Mouse (Mus musculus) ES-E14 (cell line): Measurements from ENCODE around the gene Edaradd. TPM values are rescaled to one million over a fixed set of nuclear protein-coding genes. Genes with fewer than 3 reads are reported as not detected.

ENCODE experiments used
- DNase-seq: peaks from one replicate; pipeline ENCODE4 v3.0.0-alpha.2; 2013; ENCODE audit warnings: low read depth, low spot score
- H3K27ac ChIP-seq: 2 replicates; pipeline ENCODE4 v1.5.1; 2012; ENCODE audit warnings: low read depth, mild to moderate bottlenecking, low read length, moderate library complexity, mixed read lengths; ENCODE audit not compliant: poor library complexity, insufficient read depth, severe bottlenecking
- H3K36me3 ChIP-seq: 2 replicates; pipeline ENCODE4 v1.6.1; 2012; ENCODE audit warnings: mild to moderate bottlenecking, low read length, moderate library complexity, mixed read lengths; ENCODE audit not compliant: control insufficient read depth, poor library complexity, insufficient read depth, severe bottlenecking
- H3K4me1 ChIP-seq, 2 experiments: fragments of 150-350 bp in 1 of 2; sonication (generic) in 1 of 2; 2 replicates each; pipeline ENCODE4 v1.6.1; 2012; ENCODE audit warnings: low read length in 2 of 2, mild to moderate bottlenecking in 1 of 2, mixed read lengths in 1 of 2; ENCODE audit not compliant: control insufficient read depth in 2 of 2, insufficient read depth in 2 of 2, poor library complexity in 1 of 2
- H3K4me3 ChIP-seq, 2 experiments: fragments of 150-350 bp in 1 of 2; sonication (generic) in 1 of 2; 2 replicates each; pipeline ENCODE4 v1.5.1; 2012; ENCODE audit warnings: low read length in 2 of 2, low read depth in 1 of 2, mild to moderate bottlenecking in 1 of 2, mixed read lengths in 1 of 2; ENCODE audit not compliant: insufficient read depth in 1 of 2, poor library complexity in 1 of 2, severe bottlenecking in 1 of 2
- H3K9ac ChIP-seq: 2 replicates; pipeline ENCODE4 v1.6.1; 2012; ENCODE audit warnings: low read depth, mild to moderate bottlenecking, low read length, mixed read lengths; ENCODE audit not compliant: poor library complexity, insufficient read depth, severe bottlenecking
- H3K9me3 ChIP-seq: fragments of 150-350 bp; sonication (generic); 2 replicates; pipeline ENCODE4 v1.6.1; 2012; ENCODE audit warnings: low read depth, mild to moderate bottlenecking, low read length; ENCODE audit not compliant: control insufficient read depth, insufficient read depth
- CHD2 ChIP-seq: IDR thresholded peaks from 2 replicates; pipeline ENCODE4 v1.6.1; 2014; ENCODE audit warnings: mild to moderate bottlenecking, low read depth, low read length, inconsistent platforms
- HCFC1 ChIP-seq: IDR thresholded peaks from 2 replicates; pipeline ENCODE4 v1.6.1; 2012; ENCODE audit warnings: low read length, inconsistent platforms, borderline replicate concordance; ENCODE audit not compliant: insufficient read depth
- MAFK ChIP-seq: IDR thresholded peaks from 2 replicates; pipeline ENCODE4 v1.6.1; 2014; ENCODE audit warnings: mild to moderate bottlenecking, low read depth, low read length, inconsistent platforms; ENCODE audit not compliant: insufficient read depth
- ZC3H11A ChIP-seq: IDR thresholded peaks from 2 replicates; pipeline ENCODE4 v1.6.1; 2012; ENCODE audit warnings: low read depth, mild to moderate bottlenecking, inconsistent platforms, low read length, borderline replicate concordance
- ZNF384 ChIP-seq: IDR thresholded peaks from 2 replicates; pipeline ENCODE4 v1.6.1; 2012; ENCODE audit warnings: low read depth, low read length, inconsistent platforms
- in situ Hi-C, 2 experiments: fragments of 600-800 bp; cut with MboI; formaldehyde crosslinking; loops; one replicate each; pipeline ENCODE4 v1.15.1; 2025; ENCODE audit warnings: low sequenced_read_pairs in 2 of 2, inconsistent platforms in 1 of 2; ENCODE audit not compliant: unreplicated experiment in 2 of 2
- total RNA-seq: library from RNA; depleted of rRNA; stranded (reverse); fragments of 300-350 nt; gene quantifications from 2 replicates; pipeline ENCODE4 v1.2.3, GENCODE M21; 2012

The Edaradd gene
- total RNA-seq, 1 experiment, result 0.31 TPM

- no peak overlapping the region for H3K27ac ChIP-seq
- no peaks in the 10 kb centered on the region for H3K36me3 ChIP-seq
- TF ChIP-seq ZNF384, result no peak
- TF ChIP-seq ZC3H11A, result no peak
- no peak for TF ChIP-seq HCFC1
- no peak for TF ChIP-seq MAFK
- no peak for TF ChIP-seq CHD2
- H3K9me3 ChIP-seq, result no peaks in the 10 kb centered on the region
- H3K9ac ChIP-seq, result no peak overlapping the region
- in situ Hi-C loops, result no loop called here
- H3K4me3 ChIP-seq, result no peak overlapping the region
- DNase-seq, result no peak
- no peaks in the 10 kb centered on the region; a peak in 1 of 4 replicates for H3K4me1 ChIP-seq
These were observed 34.0 kb upstream of the Edaradd start for GRCm38 (mm10) chr13:12554211-12554610.

- Histone ChIP-seq H3K36me3 (no peaks in the 10 kb centered on the region), H3K9me3 (no peaks in the 10 kb centered on the region), H3K9ac (no peak overlapping the region), H3K4me3 (no peak overlapping the region), H3K4me1 (peaks cover 0 to 3% of the 10 kb centered on the region in 2 experiments; a peak in 1 of 4 replicates), H3K27ac (no peak overlapping the region)
- TF ChIP-seq ZNF384, result no peak
- TF ChIP-seq HCFC1, result no peak
- no peak for TF ChIP-seq ZC3H11A
- no peak for TF ChIP-seq CHD2
- no peak for TF ChIP-seq MAFK
- in situ Hi-C loops, result no loop called here
- no peak for DNase-seq
These were observed 23.8 kb upstream of the Edaradd start for GRCm38 (mm10) chr13:12543880-12544568.

GRCm38 (mm10) chr13:12543246-12543645, 23.0 kb upstream of the Edaradd start:
- H3K4me3 ChIP-seq, result no peak overlapping the region
- no peaks in the 10 kb centered on the region for H3K9me3 ChIP-seq
- no peak for TF ChIP-seq MAFK
- no peak for TF ChIP-seq ZNF384
- TF ChIP-seq HCFC1, result no peak
- TF ChIP-seq CHD2, result no peak
- TF ChIP-seq ZC3H11A, result no peak
- no peak overlapping the region for H3K27ac ChIP-seq
- peaks cover 0 to 3% of the 10 kb centered on the region in 2 experiments; a peak in 1 of 4 replicates for H3K4me1 ChIP-seq
- DNase-seq, result no peak
- H3K36me3 ChIP-seq, result no peaks in the 10 kb centered on the region
- no peak overlapping the region for H3K9ac ChIP-seq
- in situ Hi-C loops, result no loop called here

GRCm38 (mm10) chr13:12542006-12542981, 22.1 kb upstream of the Edaradd start:
- H3K9ac ChIP-seq, result no peak overlapping the region
- DNase-seq, result peak; percentile 71
- no peaks in the 10 kb centered on the region for H3K36me3 ChIP-seq
- in situ Hi-C loops, result no loop called here
- H3K4me1 ChIP-seq, result peaks cover 0 to 3% of the 10 kb centered on the region in 2 experiments; a peak in 1 of 4 replicates
- TF ChIP-seq ZC3H11A, result no peak
- 0 out of 2 replicates have a peak, but pooled peaks have one; percentile 9 for TF ChIP-seq MAFK
- no peak for TF ChIP-seq ZNF384
- no peak overlapping the region for H3K27ac ChIP-seq
- H3K4me3 ChIP-seq, result no peak overlapping the region
- no peaks in the 10 kb centered on the region for H3K9me3 ChIP-seq

GRCm38 (mm10) chr13:12540119-12540518, 19.9 kb upstream of the Edaradd start:
- H3K9ac ChIP-seq, result no peak overlapping the region
- no peak overlapping the region for H3K4me3 ChIP-seq
- no peak for TF ChIP-seq HCFC1
- no peak for TF ChIP-seq ZC3H11A
- no peak for TF ChIP-seq CHD2
- TF ChIP-seq MAFK, result no peak
- TF ChIP-seq ZNF384, result no peak
- in situ Hi-C loops, result no loop called here
- no peak for DNase-seq
- no peak overlapping the region for H3K27ac ChIP-seq
- H3K36me3 ChIP-seq, result no peaks in the 10 kb centered on the region
- peaks cover 0 to 3% of the 10 kb centered on the region in 2 experiments; a peak in 1 of 4 replicates for H3K4me1 ChIP-seq
- H3K9me3 ChIP-seq, result no peaks in the 10 kb centered on the region
